In the genomic region with DNA sequence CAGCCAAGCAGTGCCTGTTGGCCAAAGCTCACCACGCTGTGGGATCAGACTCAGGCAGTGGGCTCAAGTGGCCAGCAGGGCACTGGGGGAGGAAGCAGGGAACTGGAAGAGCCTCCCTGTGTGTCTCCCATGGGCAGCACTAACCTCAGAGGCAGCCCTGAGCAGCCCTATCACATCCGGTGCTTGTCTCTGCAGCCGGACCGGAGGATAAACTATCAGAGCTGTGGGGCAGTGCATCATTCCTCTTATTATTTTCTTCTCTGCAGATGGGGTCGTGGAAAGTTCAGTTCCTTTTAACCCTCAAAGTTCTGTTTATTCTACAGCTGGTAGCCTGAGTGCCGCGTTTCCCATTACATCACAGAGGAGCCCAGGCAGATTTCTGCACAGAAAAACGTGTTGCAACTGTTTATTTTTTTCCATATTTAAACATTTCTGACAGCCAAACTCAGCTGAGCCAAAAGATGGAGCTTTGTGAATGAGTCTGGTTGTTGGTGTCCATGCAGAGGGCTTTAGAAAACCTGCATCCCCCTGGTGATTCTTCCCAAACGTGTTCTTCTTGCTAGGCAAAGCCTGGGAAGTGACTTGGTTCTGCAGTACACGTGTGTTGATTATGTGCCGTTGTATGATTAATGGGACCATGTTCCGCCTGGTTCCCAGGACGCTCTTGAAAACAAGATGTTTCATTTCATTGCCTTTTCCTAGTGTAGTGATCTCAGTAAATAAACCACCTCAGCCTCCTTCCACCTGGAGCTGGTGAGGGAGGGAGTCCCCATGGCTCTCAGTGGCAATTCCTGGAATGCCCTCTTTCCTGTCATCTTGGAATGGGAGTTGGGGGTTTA, we compare ENCODE assay signal across 9 mouse cellular contexts.
DNase-seq lines count a peak whose midpoint lies in the region; ATAC-seq and TF ChIP-seq lines count a peak whose summit lies in the region.
"Had no signal": no experiment of that assay in that cellular context is flagged by ENCODE, and none has a peak within 500 bp of the region (broad histone marks: within the 10 kb centered on the region; RNA-seq: fewer than 3 reads in every experiment).

No protein-coding gene starts in this region.

- peaks cover 65% of the 10 kb centered on the region for H3K4me1 ChIP-seq in embryonic facial prominence, embryonic 14.5 days (ENCODE audit: control insufficient read depth, insufficient read depth, low read length)
- H3K4me1 ChIP-seq in hindbrain, embryonic 15.5 days (replicated peaks) = peaks cover 24% of the 10 kb centered on the region
- peaks cover 31% of the 10 kb centered on the region for H3K4me1 ChIP-seq in liver, adult 2 months (ENCODE audit: control insufficient read depth, insufficient read depth, low read length)
- H3K4me1 ChIP-seq: midbrain, embryonic 12.5 days had no signal

- no peaks in the 10 kb centered on the region for H3K9me3 ChIP-seq in embryonic facial prominence, embryonic 14.5 days (ENCODE audit: control insufficient read depth, low read length)
- H3K9me3 ChIP-seq in hindbrain, embryonic 15.5 days = no peaks in the 10 kb centered on the region
- H3K9me3 ChIP-seq: midbrain, embryonic 12.5 days had no signal

- TF ChIP-seq CTCF in brain, embryonic 14.5 days (IDR thresholded peaks at IDR 0.05; ENCODE audit: borderline replicate concordance, extremely low read depth, insufficient read depth, insufficient read length) = no peak
- peak; percentile 38; the same call in 1 of the 2 replicates for TF ChIP-seq CTCF in liver, adult 2 months (IDR thresholded peaks at IDR 0.05; ENCODE audit: low read depth, low read length)

- peak overlapping the region; percentile 87 for H3K27ac ChIP-seq in embryonic facial prominence, embryonic 14.5 days (replicated peaks; ENCODE audit: low read depth, low read length)
- peak overlapping the region; percentile 41 for H3K27ac ChIP-seq in hindbrain, embryonic 15.5 days (replicated peaks)
- H3K27ac ChIP-seq in liver, adult 2 months (replicated peaks; ENCODE audit: insufficient read depth, low read depth, low read length) = peak overlapping the region; percentile 64
- H3K27ac ChIP-seq: midbrain, embryonic 12.5 days had no signal

- WGBS in embryonic facial prominence, embryonic 14.5 days = 31% methylated on average over 13 of the region's 13 CpGs
- WGBS in hindbrain, embryonic 15.5 days = 58% methylated on average over 13 of the region's 13 CpGs
- 24% methylated on average over 13 of the region's 13 CpGs for WGBS in liver, adult 2 months

- H3K36me3 ChIP-seq in embryonic facial prominence, embryonic 14.5 days (ENCODE audit: control insufficient read depth, insufficient read depth, low read length) = 0 out of 2 replicates have a peak, but pooled peaks cover 5% of the 10 kb centered on the region
- H3K36me3 ChIP-seq in hindbrain, embryonic 15.5 days = peaks cover 3% of the 10 kb centered on the region; the same call in 1 of the 2 replicates
- peaks cover 8% of the 10 kb centered on the region for H3K36me3 ChIP-seq in liver, adult 2 months (ENCODE audit: control insufficient read depth, insufficient read depth, low read length)

- H3K4me2 ChIP-seq in embryonic facial prominence, embryonic 14.5 days (ENCODE audit: low read depth, low read length) = peak overlapping the region; percentile 15; the same call in 1 of the 2 replicates
- H3K4me2 ChIP-seq in hindbrain, embryonic 15.5 days = no peak overlapping the region
- H3K4me2 ChIP-seq: midbrain, embryonic 12.5 days had no signal

- H3K9ac ChIP-seq in embryonic facial prominence, embryonic 14.5 days (ENCODE audit: low read depth, low read length) = no peak overlapping the region
- H3K9ac ChIP-seq in hindbrain, embryonic 15.5 days = no peak overlapping the region
- peak overlapping the region; percentile 6; the same call in 1 of the 2 replicates for H3K9ac ChIP-seq in liver, adult 2 months (ENCODE audit: low read depth, low read length)
- H3K9ac ChIP-seq: midbrain, embryonic 12.5 days had no signal

- no peak overlapping the region for H3K4me3 ChIP-seq in embryonic facial prominence, embryonic 14.5 days (ENCODE audit: low read depth, low read length)
- H3K4me3 ChIP-seq in hindbrain, embryonic 15.5 days = no peak overlapping the region
- no peak overlapping the region for H3K4me3 ChIP-seq in liver, adult 2 months (ENCODE audit: insufficient read depth, low read depth, low read length)
- H3K4me3 ChIP-seq: midbrain, embryonic 12.5 days had no signal

- no peaks in the 10 kb centered on the region for H3K27me3 ChIP-seq in embryonic facial prominence, embryonic 14.5 days (replicated peaks; ENCODE audit: control insufficient read depth, insufficient read depth, low read length)
- H3K27me3 ChIP-seq in hindbrain, embryonic 15.5 days = no peaks in the 10 kb centered on the region
- no peaks in the 10 kb centered on the region for H3K27me3 ChIP-seq in liver, adult 2 months (ENCODE audit: control insufficient read depth, insufficient read depth, low read length)
- H3K27me3 ChIP-seq: midbrain, embryonic 12.5 days had no signal

- H3K79me2 ChIP-seq in liver, adult 2 months (ENCODE audit: control insufficient read depth, insufficient read depth, low read length) = no peaks in the 10 kb centered on the region

- peak; percentile 34 for ATAC-seq in embryonic facial prominence, embryonic 14.5 days (ENCODE audit: low read depth)
- no peak for ATAC-seq in hindbrain, embryonic 15.5 days (ENCODE audit: low FRiP score, low read depth)
- ATAC-seq in erythroblast, adult 5-6 weeks (replicated peaks; ENCODE audit: low FRiP score, poor library complexity, severe bottlenecking) = no peak

- TF ChIP-seq POLR2A in brain, embryonic 14.5 days (IDR thresholded peaks at IDR 0.05; ENCODE audit: borderline replicate concordance, extremely low read depth, insufficient read depth, insufficient read length, poor library complexity, severe bottlenecking) = no peak
- no peak for TF ChIP-seq POLR2A in liver, adult 2 months (IDR thresholded peaks at IDR 0.05; ENCODE audit: extremely low read depth, insufficient read depth, low read length)

- peak; percentile 29 for DNase-seq in brain, embryonic 14.5 days (ENCODE audit: low read depth)
- DNase-seq in embryonic facial prominence, embryonic 14.5 days (ENCODE audit: low spot score) = peak; percentile 86
- peak; percentile 69 for DNase-seq in liver, adult 2 months (ENCODE audit: extremely low read depth, low read depth, low spot score)
- peak; percentile 65 for DNase-seq in skeletal muscle tissue, adult 2 months (ENCODE audit: low read depth, low spot score)
- no peak for DNase-seq in spleen, adult 18-20 months
- DNase-seq in right cerebral cortex, postnatal 14 days = no peak

Comparison
In these comparisons a context has a peak if more than half of its experiments do, and no peak if none do; other contexts are left out.
1. DNase-seq: peak in brain, embryonic 14.5 days (single experiment), embryonic facial prominence, embryonic 14.5 days (single experiment), liver, adult 2 months (single experiment) and skeletal muscle tissue, adult 2 months (single experiment); none in spleen, adult 18-20 months (0 of 2) and right cerebral cortex, postnatal 14 days (single experiment).
2. Peak in every context shown above with its lines, with median percentiles within 50 percentile points of each other: H3K27ac ChIP-seq.